Mouse (Mus musculus): Measurements from ENCODE around the gene Mlph. TPM values are rescaled to one million over a fixed set of nuclear protein-coding genes. Genes with fewer than 3 reads are reported as not detected.

Gene Mlph
- total and polyA plus RNA-seq, 3 experiments: not detected

- H3K4me3 ChIP-seq (ENCODE audit: low read depth, low read length): peak within 1 kb of the TSS; percentile 40; the same call in 1 of the 2 replicates
- no peak for TF ChIP-seq POLR2AphosphoS5 (IDR thresholded peaks at IDR 0.05; ENCODE audit: insufficient replicate concordance, low read depth, low read length)
- no peak for TF ChIP-seq CTCF (IDR thresholded peaks at IDR 0.05; ENCODE audit: low read depth, low read length)
- no peaks in the 10 kb centered on the region for H3K36me3 ChIP-seq (replicated peaks)
- H3K27me3 ChIP-seq (ENCODE audit: insufficient read depth, low read length): no peaks in the 10 kb centered on the region
- DNase-seq (ENCODE audit: low spot score) (no peak), ATAC-seq (ENCODE audit: extremely low read depth, insufficient number of reproducible peaks, low FRiP score, poor library complexity, severe bottlenecking) (no peak)
- H3K4me1 ChIP-seq (ENCODE audit: insufficient read depth, low read depth, low read length): no peaks in the 10 kb centered on the region
- peaks cover 73% of the 10 kb centered on the region for H3K9me3 ChIP-seq (replicated peaks)
These were observed 83.5 kb downstream of the Mlph start, which contains the start of gene Lrrfip1 for GRCm38 (mm10) chr1:90998268-90998890. TSS of gene Lrrfip1 (plus strand) at chr1:90998737.

GRCm38 (mm10) chr1:90998891-90999611 is 84.2 kb downstream of the Mlph start:
- DNase-seq (ENCODE audit: low spot score) (no peak), ATAC-seq (ENCODE audit: extremely low read depth, insufficient number of reproducible peaks, low FRiP score, poor library complexity, severe bottlenecking) (no peak)
- Histone ChIP-seq H3K36me3 (replicated peaks) (no peaks in the 10 kb centered on the region), H3K4me3 (ENCODE audit: low read depth, low read length) (peak overlapping the region; percentile 40; the same call in 1 of the 2 replicates), H3K9me3 (replicated peaks) (peaks cover 79% of the 10 kb centered on the region), H3K4me1 (ENCODE audit: insufficient read depth, low read depth, low read length) (no peaks in the 10 kb centered on the region), H3K27me3 (ENCODE audit: insufficient read depth, low read length) (no peaks in the 10 kb centered on the region)
- TF ChIP-seq POLR2AphosphoS5 (IDR thresholded peaks at IDR 0.05; ENCODE audit: insufficient replicate concordance, low read depth, low read length) (no peak), GATA2 (IDR thresholded peaks at IDR 0.05; ENCODE audit: borderline replicate concordance, low read depth, low read length) (no peak), TAL1 (conservative IDR thresholded peaks at IDR 0.05; ENCODE audit: low read depth, low read length) (no peak), GATA1 (IDR thresholded peaks at IDR 0.05; ENCODE audit: borderline replicate concordance, low read length) (no peak), CTCF (IDR thresholded peaks at IDR 0.05; ENCODE audit: low read depth, low read length) (no peak)

GRCm38 (mm10) chr1:90999911-91000601 is 85.2 kb downstream of the Mlph start:
- DNase-seq (ENCODE audit: low spot score) (no peak), ATAC-seq (ENCODE audit: extremely low read depth, insufficient number of reproducible peaks, low FRiP score, poor library complexity, severe bottlenecking) (no peak)
- no peak overlapping the region for H3K4me3 ChIP-seq (ENCODE audit: low read depth, low read length)
- no peaks in the 10 kb centered on the region for H3K27me3 ChIP-seq (ENCODE audit: insufficient read depth, low read length)
- no peaks in the 10 kb centered on the region for H3K36me3 ChIP-seq (replicated peaks)
- peaks cover 83% of the 10 kb centered on the region for H3K9me3 ChIP-seq (replicated peaks)
- no peaks in the 10 kb centered on the region for H3K4me1 ChIP-seq (ENCODE audit: insufficient read depth, low read depth, low read length)
- no peak for TF ChIP-seq GATA2 (IDR thresholded peaks at IDR 0.05; ENCODE audit: borderline replicate concordance, low read depth, low read length)
- TF ChIP-seq POLR2AphosphoS5 (IDR thresholded peaks at IDR 0.05; ENCODE audit: insufficient replicate concordance, low read depth, low read length): no peak
- TF ChIP-seq GATA1 (IDR thresholded peaks at IDR 0.05; ENCODE audit: borderline replicate concordance, low read length): no peak
- TF ChIP-seq TAL1 (conservative IDR thresholded peaks at IDR 0.05; ENCODE audit: low read depth, low read length): no peak
- TF ChIP-seq CTCF (IDR thresholded peaks at IDR 0.05; ENCODE audit: low read depth, low read length): no peak

Other genes with a start within 250 kb of the Mlph start
- not detected in 2 replicates for gene Col6a3, start 71.1 kb upstream of the Mlph start, total RNA-seq (2014; fragmentation: Nextera tagmentation)
- gene Col6a3, start 71.1 kb upstream of the Mlph start, total RNA-seq (2017): 0.06 and 0.22 TPM in 2 replicates
- not detected in 2 replicates for gene Col6a3, start 71.1 kb upstream of the Mlph start, polyA plus RNA-seq (2012)
- gene Prlh, start 38.0 kb downstream of the Mlph start, total RNA-seq (2014; fragmentation: Nextera tagmentation): not detected in 2 replicates
- not detected in 2 replicates for gene Prlh, start 38.0 kb downstream of the Mlph start, total RNA-seq (2017)
- not detected in 2 replicates for gene Prlh, start 38.0 kb downstream of the Mlph start, polyA plus RNA-seq (2012)
- gene Rab17, start 54.6 kb downstream of the Mlph start, total RNA-seq (2014; fragmentation: Nextera tagmentation): not detected in 2 replicates
- gene Rab17, start 54.6 kb downstream of the Mlph start, total RNA-seq (2017): 0.17 and 0.22 TPM in 2 replicates
- gene Rab17, start 54.6 kb downstream of the Mlph start, polyA plus RNA-seq (2012): not detected in 2 replicates
- not detected in 2 replicates for gene Lrrfip1, start 83.7 kb downstream of the Mlph start, total RNA-seq (2014; fragmentation: Nextera tagmentation)
- gene Lrrfip1, start 83.7 kb downstream of the Mlph start, total RNA-seq (2017): 0.22 and 0.29 TPM in 2 replicates
- not detected in 2 replicates for gene Lrrfip1, start 83.7 kb downstream of the Mlph start, polyA plus RNA-seq (2012)
- not detected in 2 replicates for gene Rbm44, start 230.0 kb downstream of the Mlph start, total RNA-seq (2014; fragmentation: Nextera tagmentation)
- gene Rbm44, start 230.0 kb downstream of the Mlph start, total RNA-seq (2017): 0.23 and 0.27 TPM in 2 replicates
- gene Rbm44, start 230.0 kb downstream of the Mlph start, polyA plus RNA-seq (2012): not detected in 2 replicates

All from G1E (cell line).